Mouse (Mus musculus): ENCODE results near the gene Lrrc56. TPM values are rescaled to one million over a fixed set of nuclear protein-coding genes. Genes with fewer than 3 reads are reported as not detected.

Gene Lrrc56
- polyA plus RNA-seq, 1 experiment from 2014 or later, result 5.4 TPM

DNA sequence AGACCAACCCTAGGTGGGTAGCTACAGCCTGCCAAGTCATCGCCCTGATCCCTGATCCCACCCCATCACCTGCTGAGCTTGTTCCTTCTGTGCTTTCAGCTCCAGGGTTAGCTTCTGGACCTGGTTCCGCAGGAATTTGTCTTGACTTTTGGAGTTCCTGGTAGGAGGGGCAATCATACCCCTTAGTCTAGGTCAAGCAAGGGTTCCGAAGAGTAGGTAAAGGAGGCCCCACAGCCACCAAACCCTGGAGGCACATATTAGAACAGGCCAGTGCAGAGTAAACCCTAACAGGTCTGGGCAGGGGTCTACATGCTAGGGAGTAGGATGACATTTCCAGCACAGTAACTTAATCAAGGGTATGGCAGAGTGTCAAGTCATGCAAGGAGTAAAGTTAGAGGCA, 19.2 kb downstream of the Lrrc56 start:
- Histone ChIP-seq H3K9me3 (no peaks in the 10 kb centered on the region), H3K36me3 (no peaks in the 10 kb centered on the region), H3K27ac (peak overlapping the region; percentile 65), H3K9ac (no peak overlapping the region), H3K4me1 (peaks cover 35% of the 10 kb centered on the region), H3K27me3 (replicated peaks) (no peaks in the 10 kb centered on the region), H3K4me2 (no peak overlapping the region), H3K4me3 (replicated peaks) (no peak overlapping the region)
- 72% methylated on average over 3 of the region's 3 CpGs for WGBS
- ATAC-seq (ENCODE audit: insufficient read depth, low FRiP score, low read depth), result no peak

DNA sequence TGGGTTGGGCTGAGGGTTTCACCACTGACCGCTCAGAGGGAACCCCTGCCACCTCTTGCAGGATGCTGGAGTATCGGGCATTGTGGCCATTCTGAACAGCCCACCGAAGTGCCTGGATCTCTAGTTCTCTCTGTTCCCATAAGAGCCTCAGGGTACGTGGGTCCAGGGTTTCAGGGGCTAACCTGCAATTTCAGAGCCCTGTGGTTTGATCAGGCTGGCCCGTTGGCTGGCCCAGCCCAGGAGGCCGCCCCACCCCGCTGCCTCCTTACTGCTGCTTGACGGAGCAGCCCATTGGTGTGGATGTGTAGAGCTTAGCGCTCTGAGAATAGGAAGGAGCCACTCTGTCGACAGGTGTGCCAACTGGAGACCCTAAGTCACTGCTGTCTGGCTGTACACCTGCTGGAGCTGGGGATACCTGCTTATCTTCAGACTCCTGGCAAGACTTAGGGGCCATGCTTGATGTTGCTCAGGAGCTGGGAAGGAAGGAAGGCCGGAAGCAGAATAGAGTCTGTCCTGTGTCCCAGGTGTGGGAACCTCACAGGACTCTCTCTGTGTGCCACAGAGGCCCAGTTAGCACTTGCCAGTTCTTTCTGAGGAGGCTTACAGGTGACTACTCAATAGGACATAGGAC, 19.8 kb downstream of the Lrrc56 start, which contains the start of gene Lmntd2:
Gene Lmntd2 (minus strand): TSS at position 476 of the 631 bp plus-strand sequence.
- peaks cover 40% of the 10 kb centered on the region for H3K4me1 ChIP-seq
- peak within 1 kb of the TSS; percentile 71 for H3K4me3 ChIP-seq (replicated peaks)
- no peaks in the 10 kb centered on the region for H3K36me3 ChIP-seq
- H3K9ac ChIP-seq, result peak within 1 kb of the TSS; percentile 20; the same call in 1 of the 2 replicates
- H3K27me3 ChIP-seq (replicated peaks), result no peaks in the 10 kb centered on the region
- 89% methylated on average over 11 of the region's 11 CpGs for WGBS
- H3K27ac ChIP-seq, result peak within 1 kb of the TSS; percentile 97
- peak within 1 kb of the TSS; percentile 96 for H3K4me2 ChIP-seq
- ATAC-seq (ENCODE audit: insufficient read depth, low FRiP score, low read depth), result no peak
- no peaks in the 10 kb centered on the region for H3K9me3 ChIP-seq

DNA sequence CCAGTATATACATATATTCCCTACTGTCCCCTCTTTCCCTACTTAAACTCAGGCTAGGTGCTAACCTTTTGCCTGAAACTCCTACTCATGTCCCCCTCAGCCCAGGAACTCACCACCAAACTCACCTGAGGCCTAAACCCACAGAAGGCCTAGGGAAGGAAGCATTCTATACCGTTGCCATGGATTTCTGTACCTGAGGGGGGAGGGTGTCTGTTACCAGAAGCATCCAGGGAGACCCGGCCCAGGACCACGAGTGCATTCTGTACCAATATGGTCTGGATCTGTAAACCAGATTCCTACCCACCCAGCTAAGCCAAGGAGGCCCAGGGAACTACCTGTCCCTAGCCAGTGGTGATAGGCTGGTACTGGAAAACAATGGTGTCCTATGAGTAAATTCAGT, 20.4 kb downstream of the Lrrc56 start:
- Histone ChIP-seq H3K27me3 (replicated peaks) (no peaks in the 10 kb centered on the region), H3K4me3 (replicated peaks) (no peak overlapping the region), H3K9ac (no peak overlapping the region), H3K9me3 (no peaks in the 10 kb centered on the region), H3K27ac (peak overlapping the region; percentile 97), H3K36me3 (no peaks in the 10 kb centered on the region), H3K4me1 (peaks cover 45% of the 10 kb centered on the region), H3K4me2 (peak overlapping the region; percentile 96; the same call in 1 of the 2 replicates)
- ATAC-seq (ENCODE audit: insufficient read depth, low FRiP score, low read depth), result no peak
- WGBS, result 62% methylated on average over 3 of the region's 3 CpGs

GRCm38 (mm10) chr7:141215101-141215879, 21.3 kb downstream of the Lrrc56 start, which contains the start of gene Rassf7:
Gene Rassf7, plus strand, starts transcription at chr7:141215860.
- peak; percentile 92 for ATAC-seq (ENCODE audit: insufficient read depth, low FRiP score, low read depth)
- H3K9me3 ChIP-seq, result no peaks in the 10 kb centered on the region
- peak within 1 kb of the TSS; percentile 61 for H3K9ac ChIP-seq
- no peaks in the 10 kb centered on the region for H3K36me3 ChIP-seq
- H3K4me3 ChIP-seq (replicated peaks), result peak within 1 kb of the TSS; percentile 71
- peaks cover 50% of the 10 kb centered on the region for H3K4me1 ChIP-seq
- H3K27ac ChIP-seq, result peak within 1 kb of the TSS; percentile 97
- peak within 1 kb of the TSS; percentile 96 for H3K4me2 ChIP-seq
- H3K27me3 ChIP-seq (replicated peaks), result no peaks in the 10 kb centered on the region
- WGBS, result under 1% methylated on average over 41 of the region's 41 CpGs

- no peaks in the 10 kb centered on the region for H3K36me3 ChIP-seq
- under 1% methylated on average over 42 of the region's 42 CpGs for WGBS
- peak overlapping the region; percentile 97 for H3K27ac ChIP-seq
- H3K4me3 ChIP-seq (replicated peaks), result peak overlapping the region; percentile 71
- H3K4me2 ChIP-seq, result peak overlapping the region; percentile 96
- ATAC-seq (ENCODE audit: insufficient read depth, low FRiP score, low read depth), result peak; percentile 59
- peaks cover 59% of the 10 kb centered on the region for H3K4me1 ChIP-seq
- H3K9me3 ChIP-seq, result no peaks in the 10 kb centered on the region
- H3K9ac ChIP-seq, result peak overlapping the region; percentile 61
- H3K27me3 ChIP-seq (replicated peaks), result no peaks in the 10 kb centered on the region
These were observed 22.1 kb downstream of the Lrrc56 start for GRCm38 (mm10) chr7:141215880-141216733.

- Histone ChIP-seq H3K4me3 (replicated peaks) (peak overlapping the region; percentile 71), H3K9ac (peak overlapping the region; percentile 61; the same call in 1 of the 2 replicates), H3K27ac (peak overlapping the region; percentile 97), H3K4me1 (peaks cover 59% of the 10 kb centered on the region), H3K36me3 (no peaks in the 10 kb centered on the region), H3K4me2 (peak overlapping the region; percentile 96), H3K9me3 (no peaks in the 10 kb centered on the region), H3K27me3 (replicated peaks) (no peaks in the 10 kb centered on the region)
- ATAC-seq (ENCODE audit: insufficient read depth, low FRiP score, low read depth), result no peak
- 72% methylated on average over 11 of the region's 11 CpGs for WGBS
These were observed 22.9 kb downstream of the Lrrc56 start for GRCm38 (mm10) chr7:141216894-141217293.

DNA sequence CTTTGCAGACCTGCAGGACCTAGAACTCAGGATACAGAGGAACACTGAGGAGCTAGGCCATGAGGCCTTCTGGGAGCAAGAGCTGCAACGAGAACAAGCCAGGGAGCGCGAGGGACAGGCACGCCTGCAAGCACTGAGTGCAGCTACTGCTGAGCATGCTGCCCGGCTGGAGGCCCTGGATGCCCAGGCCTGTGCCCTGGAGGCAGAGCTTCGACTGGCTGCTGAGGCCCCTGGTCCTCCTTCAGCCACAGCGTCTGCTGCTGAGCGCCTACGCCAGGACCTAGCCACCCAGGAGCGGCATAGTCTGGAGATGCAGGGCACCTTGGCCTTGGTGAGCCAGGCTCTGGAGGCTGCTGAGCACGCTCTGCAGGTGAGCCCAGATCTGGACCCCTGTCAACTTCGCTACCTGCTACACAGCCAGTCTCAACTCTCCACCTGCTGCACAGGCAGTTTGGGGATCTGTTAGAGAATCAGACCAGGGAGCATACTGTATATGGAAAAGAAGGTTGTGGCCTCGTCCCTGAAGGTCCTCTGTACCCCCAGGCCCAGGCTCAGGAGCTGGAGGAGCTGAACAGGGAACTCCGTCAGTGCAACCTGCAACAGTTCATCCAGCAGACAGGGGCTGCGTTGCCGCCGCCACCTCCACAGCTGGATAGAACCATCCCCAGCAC, 23.5 kb downstream of the Lrrc56 start:
- peak overlapping the region; percentile 71 for H3K4me3 ChIP-seq (replicated peaks)
- H3K9ac ChIP-seq, result peak overlapping the region; percentile 61; the same call in 1 of the 2 replicates
- ATAC-seq (ENCODE audit: insufficient read depth, low FRiP score, low read depth), result no peak
- H3K4me1 ChIP-seq, result peaks cover 65% of the 10 kb centered on the region
- H3K4me2 ChIP-seq, result peak overlapping the region; percentile 96
- H3K27ac ChIP-seq, result peak overlapping the region; percentile 54; the same call in 1 of the 2 replicates
- no peaks in the 10 kb centered on the region for H3K9me3 ChIP-seq
- no peaks in the 10 kb centered on the region for H3K36me3 ChIP-seq
- no peaks in the 10 kb centered on the region for H3K27me3 ChIP-seq (replicated peaks)
- WGBS, result 82% methylated on average over 17 of the region's 17 CpGs

- Histone ChIP-seq H3K4me3 (replicated peaks) (peak overlapping the region; percentile 71; the same call in 1 of the 2 replicates), H3K4me1 (peaks cover 69% of the 10 kb centered on the region), H3K27ac (peak overlapping the region; percentile 54), H3K36me3 (no peaks in the 10 kb centered on the region), H3K27me3 (replicated peaks) (no peaks in the 10 kb centered on the region), H3K4me2 (peak overlapping the region; percentile 96), H3K9ac (no peak overlapping the region), H3K9me3 (no peaks in the 10 kb centered on the region)
- WGBS, result 58% methylated on average over 3 of the region's 3 CpGs
- no peak for ATAC-seq (ENCODE audit: insufficient read depth, low FRiP score, low read depth)
These were observed 24.2 kb downstream of the Lrrc56 start for GRCm38 (mm10) chr7:141218141-141218540.

GRCm38 (mm10) chr7:141218557-141219133, 24.7 kb downstream of the Lrrc56 start:
- no peaks in the 10 kb centered on the region for H3K36me3 ChIP-seq
- H3K27me3 ChIP-seq (replicated peaks), result no peaks in the 10 kb centered on the region
- peak overlapping the region; percentile 54 for H3K27ac ChIP-seq
- H3K4me1 ChIP-seq, result peaks cover 69% of the 10 kb centered on the region
- H3K4me3 ChIP-seq (replicated peaks), result no peak overlapping the region
- no peak overlapping the region for H3K9ac ChIP-seq
- ATAC-seq (ENCODE audit: insufficient read depth, low FRiP score, low read depth), result no peak
- peak overlapping the region; percentile 19; the same call in 1 of the 2 replicates for H3K4me2 ChIP-seq
- H3K9me3 ChIP-seq, result no peaks in the 10 kb centered on the region
- WGBS, result 80% methylated on average over 5 of the region's 5 CpGs

- no peaks in the 10 kb centered on the region for H3K36me3 ChIP-seq
- H3K4me2 ChIP-seq, result peak overlapping the region; percentile 83; the same call in 1 of the 2 replicates
- H3K4me3 ChIP-seq (replicated peaks), result no peak overlapping the region
- WGBS, result 83% methylated on average over 1 of the region's 1 CpGs
- ATAC-seq (ENCODE audit: insufficient read depth, low FRiP score, low read depth), result no peak
- H3K4me1 ChIP-seq, result peaks cover 65% of the 10 kb centered on the region
- no peaks in the 10 kb centered on the region for H3K9me3 ChIP-seq
- H3K27me3 ChIP-seq (replicated peaks), result no peaks in the 10 kb centered on the region
- no peak overlapping the region for H3K9ac ChIP-seq
- peak overlapping the region; percentile 40; the same call in 1 of the 2 replicates for H3K27ac ChIP-seq
These were observed 25.7 kb downstream of the Lrrc56 start for GRCm38 (mm10) chr7:141219558-141220099.

All from stomach, embryonic 15.5 days (tissue).